12 mouse cellular contexts compared by ENCODE assay signal in the genomic region with DNA sequence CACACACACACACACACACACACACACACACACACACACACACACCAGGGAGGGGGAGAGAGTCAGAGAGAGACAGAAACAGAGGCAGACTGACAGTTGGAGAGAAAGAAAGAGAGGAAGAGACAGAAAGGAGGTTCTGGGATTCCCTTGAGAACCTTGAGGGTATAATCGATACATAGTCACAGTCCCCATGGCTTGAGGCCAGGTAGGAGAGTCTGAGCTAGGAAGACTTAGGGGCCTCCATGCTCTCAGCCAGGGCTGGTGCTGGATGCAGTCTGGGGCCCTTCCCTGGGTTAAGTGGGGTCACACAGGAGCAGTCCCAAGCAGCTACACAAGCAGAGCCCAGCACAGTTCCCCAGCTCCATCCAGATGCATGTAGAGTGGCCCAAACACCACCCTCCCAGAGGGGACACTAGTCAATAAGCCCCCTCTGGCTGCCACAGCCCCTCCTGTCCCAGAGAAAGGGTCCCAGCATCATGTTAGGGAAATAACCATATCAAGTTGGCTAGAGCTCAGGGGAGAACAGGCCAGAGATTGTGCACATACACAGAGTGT. TPM values are rescaled to one million over a fixed set of nuclear protein-coding genes. Genes with fewer than 3 reads are reported as not detected.
DNase-seq lines count a peak whose midpoint lies in the region; ATAC-seq lines count a peak whose summit lies in the region.
"Had no signal": no experiment of that assay in that cellular context is flagged by ENCODE, and none has a peak within 500 bp of the region (broad histone marks: within the 10 kb centered on the region; RNA-seq: fewer than 3 reads in every experiment).

No protein-coding gene starts in this region.

- H3K4me2 ChIP-seq in kidney, embryonic 15.5 days: 0 out of 2 replicates have a peak overlapping the region, but pooled peaks have one; percentile 2
- H3K4me2 ChIP-seq in forebrain, embryonic 13.5 days: no peak overlapping the region
- 0 out of 2 replicates have a peak overlapping the region, but pooled peaks have one; percentile 6 for H3K4me2 ChIP-seq in neural tube, embryonic 15.5 days
- H3K4me2 ChIP-seq: liver, embryonic 11.5 days had no signal

- peak overlapping the region; percentile 60; the same call in 1 of the 2 replicates for H3K27ac ChIP-seq in kidney, embryonic 15.5 days
- H3K27ac ChIP-seq in forebrain, embryonic 13.5 days: no peak overlapping the region; the same call in 1 of the 2 replicates
- 0 out of 2 replicates have a peak overlapping the region, but pooled peaks have one; percentile 59 for H3K27ac ChIP-seq in limb, embryonic 10.5 days
- H3K27ac ChIP-seq in neural tube, embryonic 15.5 days (replicated peaks): peak overlapping the region; percentile 86

- 8% methylated on average over 1 of the region's 1 CpGs for WGBS in kidney, embryonic 15.5 days
- 31% methylated on average over 1 of the region's 1 CpGs for WGBS in forebrain, embryonic 13.5 days
- 30% methylated on average over 1 of the region's 1 CpGs for WGBS in limb, embryonic 10.5 days
- 0% methylated on average over 1 of the region's 1 CpGs for WGBS in neural tube, embryonic 15.5 days

- H3K4me1 ChIP-seq in kidney, embryonic 15.5 days: peaks cover 44% of the 10 kb centered on the region
- H3K4me1 ChIP-seq in forebrain, embryonic 13.5 days: peaks cover 43% of the 10 kb centered on the region
- peaks cover 45% of the 10 kb centered on the region for H3K4me1 ChIP-seq in limb, embryonic 10.5 days
- H3K4me1 ChIP-seq in neural tube, embryonic 15.5 days: peaks cover 51% of the 10 kb centered on the region

- no peaks in the 10 kb centered on the region for H3K9me3 ChIP-seq in kidney, embryonic 15.5 days (replicated peaks)
- H3K9me3 ChIP-seq in forebrain, embryonic 13.5 days (replicated peaks): no peaks in the 10 kb centered on the region; the same call in 1 of the 2 replicates
- 0 out of 2 replicates have a peak, but pooled peaks cover 2% of the 10 kb centered on the region for H3K9me3 ChIP-seq in limb, embryonic 10.5 days (replicated peaks)
- no peaks in the 10 kb centered on the region for H3K9me3 ChIP-seq in neural tube, embryonic 15.5 days (replicated peaks)

- no peak overlapping the region for H3K4me3 ChIP-seq in kidney, embryonic 15.5 days (replicated peaks)
- no peak overlapping the region for H3K4me3 ChIP-seq in forebrain, embryonic 13.5 days
- no peak overlapping the region for H3K4me3 ChIP-seq in limb, embryonic 10.5 days
- H3K4me3 ChIP-seq in neural tube, embryonic 15.5 days (replicated peaks): no peak overlapping the region

- no peak for DNase-seq in kidney, postnatal 25 days
- DNase-seq in limb, embryonic 10.5 days (ENCODE audit: low spot score): peak; percentile 35
- no peak for DNase-seq in layer of hippocampus, postnatal 25 days (ENCODE audit: extremely low spot score in 1 of 2, low spot score in 1 of 2)
- DNase-seq in left cerebral cortex, adult 11 months (ENCODE audit: low spot score): no peak
- DNase-seq: lung, postnatal 10 days; spleen, adult 18-20 months had no signal

- H3K36me3 ChIP-seq in kidney, embryonic 15.5 days: no peaks in the 10 kb centered on the region
- peaks cover 5% of the 10 kb centered on the region; the same call in 1 of the 2 replicates for H3K36me3 ChIP-seq in forebrain, embryonic 13.5 days (ENCODE audit: poor library complexity, severe bottlenecking)
- H3K36me3 ChIP-seq in limb, embryonic 10.5 days: no peaks in the 10 kb centered on the region
- H3K36me3 ChIP-seq in neural tube, embryonic 15.5 days: peaks cover 5% of the 10 kb centered on the region; the same call in 1 of the 2 replicates

- H3K27me3 ChIP-seq in kidney, embryonic 15.5 days: peaks cover 5% of the 10 kb centered on the region; the same call in 1 of the 2 replicates
- H3K27me3 ChIP-seq in forebrain, embryonic 13.5 days: no peaks in the 10 kb centered on the region
- peaks cover 78% of the 10 kb centered on the region for H3K27me3 ChIP-seq in limb, embryonic 10.5 days (ENCODE audit: low read depth, poor library complexity, severe bottlenecking)
- no peaks in the 10 kb centered on the region for H3K27me3 ChIP-seq in neural tube, embryonic 15.5 days (replicated peaks)

- H3K9ac ChIP-seq in kidney, embryonic 15.5 days: no peak overlapping the region
- peak overlapping the region; percentile 37; the same call in 1 of the 2 replicates for H3K9ac ChIP-seq in forebrain, embryonic 13.5 days
- H3K9ac ChIP-seq in neural tube, embryonic 15.5 days (replicated peaks): 0 out of 2 replicates have a peak overlapping the region, but pooled peaks have one; percentile 30

- ATAC-seq in kidney, embryonic 15.5 days (replicated peaks; ENCODE audit: low FRiP score): 0 out of 2 replicates have a peak, but pooled peaks have one; percentile 23
- ATAC-seq in forebrain, embryonic 13.5 days: no peak
- ATAC-seq in neural tube, embryonic 15.5 days (ENCODE audit: low FRiP score): no peak
- ATAC-seq: intestine, embryonic 16.5 days had no signal

RNA-seq across cellular contexts. Expression of a gene that starts 2.2 kb away (rescaled TPM):
- polyA plus RNA-seq in kidney, embryonic 15.5 days (2015; fragmentation: Nextera tagmentation; extraction: Ambion mirVana): 22.5 and 28.9 TPM in 2 replicates
- 96.9 and 104 TPM in 2 replicates for polyA plus RNA-seq in forebrain, embryonic 13.5 days (2015; fragmentation: Nextera tagmentation; extraction: Ambion mirVana)
- polyA plus RNA-seq in limb, embryonic 10.5 days (2016; fragmentation: Nextera tagmentation; extraction: Ambion mirVana): 17.8 and 20.9 TPM in 2 replicates
- polyA plus RNA-seq in neural tube, embryonic 15.5 days (2015; fragmentation: Nextera tagmentation; extraction: Ambion mirVana): 104 and 126 TPM in 2 replicates
- total RNA-seq in layer of hippocampus, postnatal 25 days (2021): 10 to 100 TPM; 34.3 to 41.1 TPM

RNA-seq across cellular contexts. Expression of a gene that starts 43.0 kb away (rescaled TPM):
- polyA plus RNA-seq in kidney, embryonic 15.5 days (2015; fragmentation: Nextera tagmentation; extraction: Ambion mirVana): 0.09 and 0.19 TPM in 2 replicates
- 0.67 and 0.68 TPM in 2 replicates for polyA plus RNA-seq in forebrain, embryonic 13.5 days (2015; fragmentation: Nextera tagmentation; extraction: Ambion mirVana)
- polyA plus RNA-seq in limb, embryonic 10.5 days (2016; fragmentation: Nextera tagmentation; extraction: Ambion mirVana): 0.05 and 0.09 TPM in 2 replicates
- polyA plus RNA-seq in neural tube, embryonic 15.5 days (2015; fragmentation: Nextera tagmentation; extraction: Ambion mirVana): 1.2 and 1.4 TPM in 2 replicates
- total RNA-seq in layer of hippocampus, postnatal 25 days (2021): 100 to 1,000 TPM; 294 to 322 TPM
- total RNA-seq: monocyte, adult 5-6 weeks had no signal

RNA-seq across cellular contexts. Expression of a gene that starts 49.2 kb away (rescaled TPM):
- 14.1 and 18.2 TPM in 2 replicates for polyA plus RNA-seq in kidney, embryonic 15.5 days (2015; fragmentation: Nextera tagmentation; extraction: Ambion mirVana)
- 13.7 and 17.1 TPM in 2 replicates for polyA plus RNA-seq in forebrain, embryonic 13.5 days (2015; fragmentation: Nextera tagmentation; extraction: Ambion mirVana)
- polyA plus RNA-seq in limb, embryonic 10.5 days (2016; fragmentation: Nextera tagmentation; extraction: Ambion mirVana): 19.8 and 20.0 TPM in 2 replicates
- 12.2 and 13.2 TPM in 2 replicates for polyA plus RNA-seq in neural tube, embryonic 15.5 days (2015; fragmentation: Nextera tagmentation; extraction: Ambion mirVana)
- 10 to 100 TPM; 11.4 to 13.6 TPM for total RNA-seq in layer of hippocampus, postnatal 25 days (2021)

RNA-seq across cellular contexts. Expression of a gene that starts 53.0 kb away (rescaled TPM):
- 30.0 and 37.5 TPM in 2 replicates for polyA plus RNA-seq in kidney, embryonic 15.5 days (2015; fragmentation: Nextera tagmentation; extraction: Ambion mirVana)
- 37.2 and 38.4 TPM in 2 replicates for polyA plus RNA-seq in forebrain, embryonic 13.5 days (2015; fragmentation: Nextera tagmentation; extraction: Ambion mirVana)
- polyA plus RNA-seq in limb, embryonic 10.5 days (2016; fragmentation: Nextera tagmentation; extraction: Ambion mirVana): 26.9 and 27.0 TPM in 2 replicates
- 45.8 and 48.1 TPM in 2 replicates for polyA plus RNA-seq in neural tube, embryonic 15.5 days (2015; fragmentation: Nextera tagmentation; extraction: Ambion mirVana)
- 10 to 100 TPM; 32.3 to 37.8 TPM for total RNA-seq in layer of hippocampus, postnatal 25 days (2021)
